Mouse (Mus musculus): Measurements from ENCODE around the gene Cttnbp2nl.

Cttnbp2nl gene

GRCm38 (mm10) chr3:105052937-105053697 lies at the start of gene Cttnbp2nl:
TSS of gene Cttnbp2nl (minus strand) at chr3:105053146.
- DNase-seq = peak; percentile 94

GRCm38 (mm10) chr3:105100270-105100589 lies 47.3 kb upstream of the Cttnbp2nl start:
- no peak for DNase-seq

- DNase-seq = no peak
Measured at GRCm38 (mm10) chr3:105099526-105100269, 46.8 kb upstream of the Cttnbp2nl start.

- no peak for DNase-seq
Measured at GRCm38 (mm10) chr3:105097581-105097980, 44.6 kb upstream of the Cttnbp2nl start.

GRCm38 (mm10) chr3:105095026-105095425 lies 42.1 kb upstream of the Cttnbp2nl start:
- no peak for DNase-seq

- no peak for DNase-seq
Measured at GRCm38 (mm10) chr3:105094448-105094847, 41.5 kb upstream of the Cttnbp2nl start.

- DNase-seq = no peak
Measured at GRCm38 (mm10) chr3:105092721-105093505, 40.0 kb upstream of the Cttnbp2nl start.

GRCm38 (mm10) chr3:105090981-105091380 lies 38.0 kb upstream of the Cttnbp2nl start:
- peak; percentile 4 for DNase-seq

GRCm38 (mm10) chr3:105090147-105090546 lies 37.2 kb upstream of the Cttnbp2nl start:
- DNase-seq = no peak

- DNase-seq = no peak
Measured at GRCm38 (mm10) chr3:105088638-105089037, 35.7 kb upstream of the Cttnbp2nl start.

GRCm38 (mm10) chr3:105087344-105087743 lies 34.4 kb upstream of the Cttnbp2nl start:
- no peak for DNase-seq

- DNase-seq = peak; percentile 6
Measured at GRCm38 (mm10) chr3:105078231-105078826, 25.4 kb upstream of the Cttnbp2nl start.

GRCm38 (mm10) chr3:105075796-105076195 lies 22.9 kb upstream of the Cttnbp2nl start:
- DNase-seq = no peak

- DNase-seq = no peak
Measured at GRCm38 (mm10) chr3:105072536-105072935, 19.6 kb upstream of the Cttnbp2nl start.

- no peak for DNase-seq
Measured at GRCm38 (mm10) chr3:105071251-105071650, 18.3 kb upstream of the Cttnbp2nl start.

GRCm38 (mm10) chr3:105070553-105070952 lies 17.6 kb upstream of the Cttnbp2nl start:
- no peak for DNase-seq

GRCm38 (mm10) chr3:105066544-105066943 lies 13.6 kb upstream of the Cttnbp2nl start, which contains the start of gene 4930564D02Rik:
TSS of gene 4930564D02Rik (plus strand) at chr3:105066844.
- DNase-seq = no peak

GRCm38 (mm10) chr3:105062676-105063075 lies 9.7 kb upstream of the Cttnbp2nl start:
- no peak for DNase-seq

GRCm38 (mm10) chr3:105061991-105062390 lies 9.0 kb upstream of the Cttnbp2nl start:
- no peak for DNase-seq

- no peak for DNase-seq
Measured at GRCm38 (mm10) chr3:105061496-105061895, 8.6 kb upstream of the Cttnbp2nl start.

GRCm38 (mm10) chr3:105060992-105061391 lies 8.0 kb upstream of the Cttnbp2nl start:
- DNase-seq = no peak

- DNase-seq = no peak
Measured at GRCm38 (mm10) chr3:105059911-105060310, 7.0 kb upstream of the Cttnbp2nl start.
